Mouse (Mus musculus): ENCODE measurements around the gene Kdm8. TPM values are rescaled to one million over a fixed set of nuclear protein-coding genes. Genes with fewer than 3 reads are reported as not detected.
A peak's percentile ranks its signal among the peaks of the same experiment; 100 is the strongest.

Gene Kdm8
- polyA plus RNA-seq, 1 experiment, result 2.5 TPM

- peaks cover 9% of the 10 kb centered on the region for H3K4me1 ChIP-seq (ENCODE audit: control insufficient read depth, insufficient read depth, low read length)
- TF ChIP-seq POLR2A (IDR thresholded peaks at IDR 0.05; ENCODE audit: borderline replicate concordance, control insufficient read depth, low read depth, low read length) (0 out of 2 replicates have a peak, but pooled peaks have one; percentile 10), CTCF (IDR thresholded peaks at IDR 0.05; ENCODE audit: control insufficient read depth, insufficient read depth, low read length) (no peak)
- 90% methylated on average over 16 of the region's 16 CpGs for WGBS
- no peak overlapping the region for H3K4me3 ChIP-seq (replicated peaks; ENCODE audit: control insufficient read depth, low read depth, low read length)
- 0 out of 2 replicates have a peak overlapping the region, but pooled peaks have one; percentile 49 for H3K27ac ChIP-seq (ENCODE audit: control insufficient read depth, insufficient read depth, low read depth, low read length, poor library complexity)
These were observed 41.7 kb downstream of the Kdm8 start for GRCm38 (mm10) chr7:125486121-125486630.

GRCm38 (mm10) chr7:125487126-125487525 lies 42.6 kb downstream of the Kdm8 start:
- peak overlapping the region; percentile 49; the same call in 1 of the 2 replicates for H3K27ac ChIP-seq (ENCODE audit: control insufficient read depth, insufficient read depth, low read depth, low read length, poor library complexity)
- H3K4me1 ChIP-seq (ENCODE audit: control insufficient read depth, insufficient read depth, low read length), result peaks cover 9% of the 10 kb centered on the region
- no peak overlapping the region for H3K4me3 ChIP-seq (replicated peaks; ENCODE audit: control insufficient read depth, low read depth, low read length)
- TF ChIP-seq POLR2A (IDR thresholded peaks at IDR 0.05; ENCODE audit: borderline replicate concordance, control insufficient read depth, low read depth, low read length), result no peak
- TF ChIP-seq CTCF (IDR thresholded peaks at IDR 0.05; ENCODE audit: control insufficient read depth, insufficient read depth, low read length), result no peak
- 72% methylated on average over 10 of the region's 10 CpGs for WGBS

DNA sequence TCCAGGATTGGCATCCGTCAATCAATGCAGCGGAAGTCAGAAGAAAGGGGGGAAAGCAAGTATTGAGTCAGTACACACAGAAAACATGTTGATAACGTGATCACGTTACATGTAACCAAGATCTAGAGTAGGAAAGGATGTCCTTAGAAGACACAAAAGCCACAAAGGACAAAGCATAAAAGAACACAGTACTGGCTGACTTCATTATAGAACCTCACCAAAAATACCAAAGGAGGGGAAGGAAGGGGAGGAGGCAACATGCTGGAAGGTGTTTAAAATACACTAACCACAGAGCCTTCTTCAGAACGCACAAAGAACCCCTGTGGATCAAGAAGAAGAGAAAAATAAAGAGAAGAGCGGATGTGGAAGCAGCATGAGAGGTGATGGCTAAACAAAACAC lies 44.2 kb downstream of the Kdm8 start:
- H3K27ac ChIP-seq (ENCODE audit: control insufficient read depth, insufficient read depth, low read depth, low read length, poor library complexity), result peak overlapping the region; percentile 9; the same call in 1 of the 2 replicates
- WGBS, result 54% methylated on average over 6 of the region's 6 CpGs

DNA sequence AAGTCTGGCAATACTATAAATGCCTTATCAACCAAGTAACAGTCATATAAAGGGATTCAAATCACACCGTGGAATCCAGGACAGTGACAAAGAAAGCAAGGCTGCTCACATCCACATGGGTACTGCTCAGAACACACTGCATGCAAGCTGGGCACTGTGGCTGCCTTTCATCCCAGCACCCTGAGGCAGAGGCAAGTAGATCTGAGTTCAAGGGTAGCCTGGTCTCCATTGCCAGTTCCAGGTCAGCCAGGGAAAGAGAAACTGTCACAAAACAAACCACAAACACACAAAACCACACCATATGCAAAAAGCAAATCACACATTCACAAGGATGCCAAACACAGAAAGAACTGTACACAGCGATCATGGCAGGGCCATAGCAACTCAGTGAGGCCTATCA lies 45.2 kb downstream of the Kdm8 start:
- WGBS, result 60% methylated on average over 2 of the region's 2 CpGs
- peak overlapping the region; percentile 42 for H3K27ac ChIP-seq (ENCODE audit: control insufficient read depth, insufficient read depth, low read depth, low read length, poor library complexity)
- TF ChIP-seq CTCF (IDR thresholded peaks at IDR 0.05; ENCODE audit: control insufficient read depth, insufficient read depth, low read length) (no peak), POLR2A (IDR thresholded peaks at IDR 0.05; ENCODE audit: borderline replicate concordance, control insufficient read depth, low read depth, low read length) (no peak)
- H3K4me3 ChIP-seq (replicated peaks; ENCODE audit: control insufficient read depth, low read depth, low read length), result no peak overlapping the region
- peaks cover 7% of the 10 kb centered on the region for H3K4me1 ChIP-seq (ENCODE audit: control insufficient read depth, insufficient read depth, low read length)

More for the DNA sequence above, 44.2 kb downstream of the Kdm8 start:
- no peak for TF ChIP-seq POLR2A (IDR thresholded peaks at IDR 0.05; ENCODE audit: borderline replicate concordance, control insufficient read depth, low read depth, low read length)
- Histone ChIP-seq H3K4me3 (replicated peaks; ENCODE audit: control insufficient read depth, low read depth, low read length) (no peak overlapping the region), H3K4me1 (ENCODE audit: control insufficient read depth, insufficient read depth, low read length) (peaks cover 7% of the 10 kb centered on the region)

DNA sequence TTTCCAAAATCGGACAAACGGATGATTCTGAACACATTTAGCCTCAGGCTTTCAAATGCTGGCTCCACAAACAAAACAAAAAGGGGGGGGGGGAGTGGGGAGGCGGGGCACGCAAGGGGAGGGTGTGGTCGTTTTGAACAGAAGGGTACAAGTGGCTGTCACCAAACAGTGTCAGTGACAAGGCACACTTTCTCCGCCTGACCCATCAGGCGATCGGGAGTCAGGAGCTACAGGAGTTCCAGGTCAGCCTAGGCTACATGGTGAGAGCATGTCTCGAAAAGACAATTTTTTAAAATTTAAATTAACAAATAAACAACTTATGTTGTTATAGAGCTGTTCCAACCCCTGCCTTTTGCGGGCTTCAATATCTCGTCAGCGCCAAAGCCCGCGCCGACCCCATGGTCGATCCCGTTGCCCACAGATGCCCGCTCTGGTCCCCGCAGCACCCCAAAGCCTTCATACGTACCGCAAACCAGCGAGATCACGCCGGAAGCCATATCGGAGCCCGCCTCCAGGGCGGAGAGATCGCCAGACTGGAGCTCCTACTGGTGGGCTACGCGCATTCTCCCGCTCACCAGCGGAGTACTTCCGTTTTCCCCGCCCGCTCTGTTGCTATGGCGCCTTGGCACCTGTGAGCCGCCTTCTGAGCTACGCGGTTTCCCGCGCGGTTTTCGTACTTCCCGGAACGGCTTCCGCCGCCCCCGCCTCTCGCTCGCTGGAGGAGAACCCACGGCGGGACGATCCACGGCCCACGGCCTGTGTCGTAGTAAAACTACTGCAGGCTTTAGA lies 46.7 kb downstream of the Kdm8 start, which contains the start of gene Nsmce1:
Gene Nsmce1, minus strand, starts transcription at position 650 of the 789 bp plus-strand sequence.
- Histone ChIP-seq H3K27ac (ENCODE audit: control insufficient read depth, insufficient read depth, low read depth, low read length, poor library complexity) (peak within 1 kb of the TSS; percentile 80), H3K4me1 (ENCODE audit: control insufficient read depth, insufficient read depth, low read length) (peaks cover 10% of the 10 kb centered on the region), H3K4me3 (replicated peaks; ENCODE audit: control insufficient read depth, low read depth, low read length) (peak within 1 kb of the TSS; percentile 80)
- TF ChIP-seq POLR2A (IDR thresholded peaks at IDR 0.05; ENCODE audit: borderline replicate concordance, control insufficient read depth, low read depth, low read length), result peak; percentile 76
- TF ChIP-seq CTCF (IDR thresholded peaks at IDR 0.05; ENCODE audit: control insufficient read depth, insufficient read depth, low read length), result no peak
- 1% methylated on average over 56 of the region's 56 CpGs for WGBS

GRCm38 (mm10) chr7:125491760-125492159 lies 47.3 kb downstream of the Kdm8 start:
- WGBS, result 20% methylated on average over 12 of the region's 12 CpGs
- H3K27ac ChIP-seq (ENCODE audit: control insufficient read depth, insufficient read depth, low read depth, low read length, poor library complexity), result peak overlapping the region; percentile 80
- H3K4me3 ChIP-seq (replicated peaks; ENCODE audit: control insufficient read depth, low read depth, low read length), result peak overlapping the region; percentile 80
- TF ChIP-seq CTCF (IDR thresholded peaks at IDR 0.05; ENCODE audit: control insufficient read depth, insufficient read depth, low read length), result no peak
- TF ChIP-seq POLR2A (IDR thresholded peaks at IDR 0.05; ENCODE audit: borderline replicate concordance, control insufficient read depth, low read depth, low read length), result no peak
- H3K4me1 ChIP-seq (ENCODE audit: control insufficient read depth, insufficient read depth, low read length), result peaks cover 11% of the 10 kb centered on the region

DNA sequence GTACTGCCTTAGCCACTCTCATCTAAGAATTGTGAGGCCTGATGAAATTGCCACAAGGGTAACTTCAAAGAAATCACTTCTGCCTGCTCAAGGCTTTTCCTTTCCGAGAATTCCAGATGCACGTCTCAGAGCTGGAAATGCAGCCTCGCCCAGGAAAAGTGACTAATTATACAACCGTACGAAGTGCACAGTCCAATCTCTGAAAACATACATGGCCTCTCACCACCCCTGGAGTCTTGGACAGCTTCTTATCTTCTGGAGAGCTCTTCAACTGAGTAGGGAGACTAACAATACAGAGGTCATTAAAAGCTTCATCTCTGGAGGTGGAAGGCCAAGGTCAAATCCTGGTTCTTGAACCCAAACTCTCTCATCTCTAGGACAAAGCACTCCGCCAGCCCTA lies 48.1 kb downstream of the Kdm8 start:
- TF ChIP-seq POLR2A (IDR thresholded peaks at IDR 0.05; ENCODE audit: borderline replicate concordance, control insufficient read depth, low read depth, low read length) (no peak), CTCF (IDR thresholded peaks at IDR 0.05; ENCODE audit: control insufficient read depth, insufficient read depth, low read length) (no peak)
- H3K27ac ChIP-seq (ENCODE audit: control insufficient read depth, insufficient read depth, low read depth, low read length, poor library complexity), result no peak overlapping the region
- H3K4me1 ChIP-seq (ENCODE audit: control insufficient read depth, insufficient read depth, low read length), result peaks cover 10% of the 10 kb centered on the region; the same call in 1 of the 2 replicates
- no peak overlapping the region for H3K4me3 ChIP-seq (replicated peaks; ENCODE audit: control insufficient read depth, low read depth, low read length)
- 83% methylated on average over 6 of the region's 6 CpGs for WGBS

- Histone ChIP-seq H3K4me1 (ENCODE audit: control insufficient read depth, insufficient read depth, low read length) (peaks cover 4% of the 10 kb centered on the region; the same call in 1 of the 2 replicates), H3K4me3 (replicated peaks; ENCODE audit: control insufficient read depth, low read depth, low read length) (no peak overlapping the region), H3K27ac (ENCODE audit: control insufficient read depth, insufficient read depth, low read depth, low read length, poor library complexity) (peak overlapping the region; percentile 91)
- TF ChIP-seq POLR2A (IDR thresholded peaks at IDR 0.05; ENCODE audit: borderline replicate concordance, control insufficient read depth, low read depth, low read length) (no peak), CTCF (IDR thresholded peaks at IDR 0.05; ENCODE audit: control insufficient read depth, insufficient read depth, low read length) (no peak)
- WGBS, result 15% methylated on average over 6 of the region's 6 CpGs
These were observed 51.5 kb downstream of the Kdm8 start for GRCm38 (mm10) chr7:125495864-125496440.

Measured in bone marrow, adult 2 months (tissue).